ENCODE assay signal across 9 mouse cellular contexts in the genomic region with DNA sequence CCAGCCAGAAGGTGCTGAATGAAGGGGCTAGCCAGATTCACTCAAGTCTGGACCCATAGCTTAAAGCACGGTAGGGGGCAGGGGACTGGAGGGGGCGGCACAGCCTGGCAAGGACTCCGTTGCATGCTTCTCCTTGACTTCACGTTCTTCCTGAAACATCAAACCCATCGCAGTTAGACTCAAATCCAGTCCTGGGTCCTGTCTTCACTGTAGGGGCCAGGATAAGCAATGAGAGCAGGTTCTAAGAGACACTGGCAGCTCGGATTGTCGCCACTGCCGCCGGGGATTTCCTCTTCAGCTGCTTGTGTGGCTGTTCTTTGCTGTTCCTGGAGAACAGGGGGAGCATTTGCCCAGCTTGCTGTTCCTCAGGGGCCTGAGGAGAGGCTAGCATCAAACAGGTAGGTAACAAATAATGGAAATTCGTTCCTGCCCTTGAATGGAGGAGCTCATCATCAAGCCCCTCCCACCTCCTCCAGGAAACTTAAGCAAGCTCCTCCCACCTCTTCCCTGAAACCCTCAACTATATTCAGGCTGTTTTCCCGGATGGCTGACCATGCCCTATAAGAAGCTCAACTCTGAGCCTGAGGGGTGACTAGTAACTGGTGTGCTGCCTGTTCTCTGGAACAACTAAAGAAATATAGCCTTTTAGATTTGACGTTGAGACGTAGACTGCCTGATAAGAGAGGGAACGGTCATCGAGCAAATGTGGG. TPM values are rescaled to one million over a fixed set of nuclear protein-coding genes. Genes with fewer than 3 reads are reported as not detected.
DNase-seq lines count a peak whose midpoint lies in the region; ATAC-seq and TF ChIP-seq lines count a peak whose summit lies in the region.
"Had no signal": no experiment of that assay in that cellular context is flagged by ENCODE, and none has a peak within 500 bp of the region (broad histone marks: within the 10 kb centered on the region; RNA-seq: fewer than 3 reads in every experiment).

No protein-coding gene starts in this region.

- H3K4me2 ChIP-seq in heart, embryonic 16.5 days (ENCODE audit: low read depth, low read length), result peak overlapping the region; percentile 67
- H3K4me2 ChIP-seq in liver, embryonic 12.5 days, result peak overlapping the region; percentile 47

- intact Hi-C loops in left cerebral cortex, adult 2 months (cut with DNase I), result no loop called here
- intact Hi-C loops in left cerebral cortex, postnatal 4 days (cut with DNase I), result no loop called here

- TF ChIP-seq POLR2A in small intestine, adult 2 months (IDR thresholded peaks at IDR 0.05; ENCODE audit: low read depth, low read length), result no peak

- ATAC-seq in heart, embryonic 16.5 days (replicated peaks; ENCODE audit: extremely low read depth, insufficient read depth, low FRiP score), result no peak
- no peak for ATAC-seq in liver, embryonic 12.5 days

- H3K4me3 ChIP-seq in left cerebral cortex, adult 2 months, result peak overlapping the region; percentile 21; the same call in 1 of the 2 replicates
- H3K4me3 ChIP-seq in heart, embryonic 16.5 days (ENCODE audit: low read length), result peak overlapping the region; percentile 42
- H3K4me3 ChIP-seq in liver, embryonic 12.5 days, result peak overlapping the region; percentile 14
- H3K4me3 ChIP-seq in small intestine, adult 2 months (ENCODE audit: low read depth, low read length), result peak overlapping the region; percentile 31

- peaks cover 13% of the 10 kb centered on the region for H3K4me1 ChIP-seq in heart, embryonic 16.5 days (ENCODE audit: control insufficient read depth, insufficient read depth, low read length)
- H3K4me1 ChIP-seq in liver, embryonic 12.5 days, result no peaks in the 10 kb centered on the region
- 0 out of 2 replicates have a peak, but pooled peaks cover 2% of the 10 kb centered on the region for H3K4me1 ChIP-seq in small intestine, adult 2 months (ENCODE audit: control insufficient read depth, insufficient read depth, insufficient read length, low read length)

- TF ChIP-seq CTCF in left cerebral cortex, adult 2 months (IDR thresholded peaks at IDR 0.05), result no peak
- no peak for TF ChIP-seq CTCF in small intestine, adult 2 months (IDR thresholded peaks at IDR 0.05; ENCODE audit: extremely low read depth, insufficient read length, insufficient replicate concordance, low read depth, low read length)

- H3K9ac ChIP-seq in heart, embryonic 16.5 days (ENCODE audit: low read length), result peak overlapping the region; percentile 57
- no peak overlapping the region for H3K9ac ChIP-seq in liver, embryonic 12.5 days

- 13% methylated on average over 15 of the region's 15 CpGs for WGBS in heart, embryonic 16.5 days
- WGBS in liver, embryonic 12.5 days (ENCODE audit: insufficient replicate concordance), result 26% methylated on average over 15 of the region's 15 CpGs
- WGBS in small intestine, adult 2 months, result 25% methylated on average over 15 of the region's 15 CpGs

- no peaks in the 10 kb centered on the region for H3K9me3 ChIP-seq in heart, embryonic 16.5 days (replicated peaks; ENCODE audit: control insufficient read depth, low read length)
- H3K9me3 ChIP-seq in liver, embryonic 12.5 days (replicated peaks), result no peaks in the 10 kb centered on the region

- no peaks in the 10 kb centered on the region for H3K27me3 ChIP-seq in heart, embryonic 16.5 days (ENCODE audit: control insufficient read depth, insufficient read depth, low read length)
- no peaks in the 10 kb centered on the region for H3K27me3 ChIP-seq in liver, embryonic 12.5 days (replicated peaks)
- no peaks in the 10 kb centered on the region for H3K27me3 ChIP-seq in small intestine, adult 2 months (ENCODE audit: control insufficient read depth, insufficient read depth, low read length)

- no peak for DNase-seq in left cerebral cortex, adult 2 months (ENCODE audit: extremely low spot score in 1 of 2, low spot score in 2 of 2)
- no peak for DNase-seq in left cerebral cortex, postnatal 4 days
- no peak for DNase-seq in cerebellum, postnatal 10 days
- no peak for DNase-seq in natural killer cell, adult 2 months (ENCODE audit: low spot score in 2 of 2)
- no peak for DNase-seq in layer of hippocampus, postnatal 25 days (ENCODE audit: extremely low spot score in 1 of 2, low spot score in 1 of 2)

- no peaks in the 10 kb centered on the region for H3K36me3 ChIP-seq in heart, embryonic 16.5 days (ENCODE audit: control insufficient read depth, insufficient read depth)
- H3K36me3 ChIP-seq in liver, embryonic 12.5 days, result no peaks in the 10 kb centered on the region
- H3K36me3 ChIP-seq in small intestine, adult 2 months (ENCODE audit: control insufficient read depth, insufficient read depth, low read length), result no peaks in the 10 kb centered on the region

- no peak overlapping the region for H3K27ac ChIP-seq in left cerebral cortex, adult 2 months
- peak overlapping the region; percentile 18 for H3K27ac ChIP-seq in heart, embryonic 16.5 days (ENCODE audit: low read length)
- no peak overlapping the region for H3K27ac ChIP-seq in liver, embryonic 12.5 days
- no peak overlapping the region for H3K27ac ChIP-seq in small intestine, adult 2 months (ENCODE audit: insufficient read depth, low read depth, low read length)

RNA-seq across cellular contexts. Expression of gene Defb48, which starts 18.3 kb away (rescaled TPM):
- total RNA-seq in left cerebral cortex, adult 2 months (2021), result not detected
- not detected for total RNA-seq in left cerebral cortex, postnatal 4 days (2021)
- polyA plus RNA-seq in heart, embryonic 16.5 days (2015; fragmentation: Nextera tagmentation; extraction: Ambion mirVana), result not detected in 2 replicates
- polyA plus RNA-seq in liver, embryonic 12.5 days (2016; fragmentation: Nextera tagmentation; extraction: Ambion mirVana), result not detected in 2 replicates
- polyA plus RNA-seq in small intestine, adult 2 months (2012; rRNA removed), result not detected in 2 replicates
- total RNA-seq in layer of hippocampus, postnatal 25 days (2021), result not detected
- total RNA-seq: liver, adult 2 months had no signal
- polyA plus RNA-seq: liver, adult 2 months had no signal

RNA-seq across cellular contexts. Expression of gene Defb47, which starts 31.9 kb away (rescaled TPM):
- total RNA-seq in left cerebral cortex, adult 2 months (2021), result not detected
- total RNA-seq in left cerebral cortex, postnatal 4 days (2021), result not detected
- not detected in 2 replicates for polyA plus RNA-seq in heart, embryonic 16.5 days (2015; fragmentation: Nextera tagmentation; extraction: Ambion mirVana)
- not detected in 2 replicates for polyA plus RNA-seq in liver, embryonic 12.5 days (2016; fragmentation: Nextera tagmentation; extraction: Ambion mirVana)
- not detected in 2 replicates for polyA plus RNA-seq in small intestine, adult 2 months (2012; rRNA removed)
- total RNA-seq in layer of hippocampus, postnatal 25 days (2021), result not detected
- total RNA-seq: liver, adult 2 months had no signal
- polyA plus RNA-seq: liver, adult 2 months had no signal

RNA-seq across cellular contexts. Expression of gene Defb43, which starts 45.6 kb away (rescaled TPM):
- not detected for total RNA-seq in left cerebral cortex, adult 2 months (2021)
- not detected for total RNA-seq in left cerebral cortex, postnatal 4 days (2021)
- polyA plus RNA-seq in heart, embryonic 16.5 days (2015; fragmentation: Nextera tagmentation; extraction: Ambion mirVana), result not detected in 2 replicates
- not detected in 2 replicates for polyA plus RNA-seq in liver, embryonic 12.5 days (2016; fragmentation: Nextera tagmentation; extraction: Ambion mirVana)
- not detected in 2 replicates for polyA plus RNA-seq in small intestine, adult 2 months (2012; rRNA removed)
- total RNA-seq in layer of hippocampus, postnatal 25 days (2021), result not detected
- total RNA-seq: liver, adult 2 months had no signal
- polyA plus RNA-seq: liver, adult 2 months had no signal
